Mouse (Mus musculus) hindbrain, embryonic 15.5 days (tissue): ENCODE results near the gene Rp9. TPM values are rescaled to one million over a fixed set of nuclear protein-coding genes. Genes with fewer than 3 reads are reported as not detected.

Experiments
- ATAC-seq: fragments of 200-750 bp; cut with Nextera tagmentation; 2 replicates; pipeline ENCODE4 v1.8.0; 2017; ENCODE audit warnings: low read depth, moderate number of reproducible peaks, moderate TSS enrichment; ENCODE audit not compliant: low FRiP score
- H3K27ac ChIP-seq: fragments of 300-500 bp; sonication (generic); replicated peaks from 2 replicates; pipeline ENCODE4 v1.5.1; 2015; ENCODE audit warnings: mild to moderate bottlenecking, inconsistent platforms
- H3K27me3 ChIP-seq: fragments of 300-500 bp; sonication (generic); 2 replicates; pipeline ENCODE4 v1.6.1; 2015; ENCODE audit warnings: control low read depth, inconsistent platforms
- H3K36me3 ChIP-seq: fragments of 300-500 bp; sonication (generic); 2 replicates; pipeline ENCODE4 v1.6.1; 2015; ENCODE audit warnings: control low read depth, inconsistent platforms
- H3K4me1 ChIP-seq: fragments of 300-500 bp; sonication (generic); replicated peaks from 2 replicates; pipeline ENCODE4 v1.6.1; 2015; ENCODE audit warnings: control low read depth, inconsistent platforms
- H3K4me2 ChIP-seq: fragments of 300-500 bp; sonication (generic); 2 replicates; pipeline ENCODE4 v1.6.1; 2015; ENCODE audit warnings: moderate library complexity, mild to moderate bottlenecking, inconsistent platforms
- H3K4me3 ChIP-seq: fragments of 300-500 bp; sonication (generic); 2 replicates; pipeline ENCODE4 v1.5.1; 2015; ENCODE audit warnings: mild to moderate bottlenecking, inconsistent platforms
- H3K9ac ChIP-seq: fragments of 300-500 bp; sonication (generic); 2 replicates; pipeline ENCODE4 v1.6.1; 2015; ENCODE audit warnings: inconsistent platforms
- H3K9me3 ChIP-seq: fragments of 300-500 bp; sonication (generic); 2 replicates; pipeline ENCODE4 v1.6.1; 2016; ENCODE audit warnings: control low read depth, inconsistent platforms
- WGBS: fragments of 180-500 bp; shearing (Covaris S2); methylation state at CpG from one replicate; pipeline ENCODE4 v1.1.7; 2015; 5-methylcytosine and 5-hydroxymethylcytosine counted together
- polyA plus RNA-seq: library from polyadenylated mRNA; unstranded; fragments of >200 nt; fragmentation: Nextera tagmentation; extraction: Ambion mirVana; gene quantifications from 2 replicates; pipeline ENCODE4 v1.2.1, GENCODE M21; 2015

Gene Rp9
- 67.5 and 71.1 TPM in 2 replicates for polyA plus RNA-seq

DNA sequence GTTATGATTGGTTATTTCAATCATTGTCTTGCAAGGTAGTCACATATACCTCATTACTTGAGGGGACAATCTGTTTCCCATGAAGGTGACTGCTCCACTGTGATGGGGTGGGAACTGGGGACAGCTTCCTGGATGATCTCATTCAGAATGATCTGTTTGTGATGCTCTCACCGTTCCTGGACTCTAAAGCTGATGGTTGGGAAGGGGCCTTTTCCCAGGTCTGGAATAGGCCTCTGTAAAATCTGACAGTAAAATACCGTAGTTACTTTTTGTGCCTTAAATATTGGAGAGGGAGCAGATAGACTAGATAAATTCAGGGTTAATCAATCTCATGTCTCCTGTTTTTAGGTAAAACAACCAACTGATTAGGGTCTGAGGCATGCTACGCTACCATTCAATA, at the start of gene Rp9:
TSS of gene Rp9 (minus strand) at position 101 of the 400 bp plus-strand sequence.
- peak within 1 kb of the TSS; percentile 84; the same call in 1 of the 2 replicates for H3K9ac ChIP-seq
- no peaks in the 10 kb centered on the region for H3K27me3 ChIP-seq
- no peak for ATAC-seq
- WGBS = 90% methylated on average over 3 of the region's 3 CpGs
- peak within 1 kb of the TSS; percentile 70 for H3K4me2 ChIP-seq
- no peaks in the 10 kb centered on the region for H3K9me3 ChIP-seq
- H3K27ac ChIP-seq = peak within 1 kb of the TSS; percentile 91
- H3K36me3 ChIP-seq = peaks cover 8% of the 10 kb centered on the region
- H3K4me1 ChIP-seq = peaks cover 14% of the 10 kb centered on the region
- peak within 1 kb of the TSS; percentile 84 for H3K4me3 ChIP-seq

DNA sequence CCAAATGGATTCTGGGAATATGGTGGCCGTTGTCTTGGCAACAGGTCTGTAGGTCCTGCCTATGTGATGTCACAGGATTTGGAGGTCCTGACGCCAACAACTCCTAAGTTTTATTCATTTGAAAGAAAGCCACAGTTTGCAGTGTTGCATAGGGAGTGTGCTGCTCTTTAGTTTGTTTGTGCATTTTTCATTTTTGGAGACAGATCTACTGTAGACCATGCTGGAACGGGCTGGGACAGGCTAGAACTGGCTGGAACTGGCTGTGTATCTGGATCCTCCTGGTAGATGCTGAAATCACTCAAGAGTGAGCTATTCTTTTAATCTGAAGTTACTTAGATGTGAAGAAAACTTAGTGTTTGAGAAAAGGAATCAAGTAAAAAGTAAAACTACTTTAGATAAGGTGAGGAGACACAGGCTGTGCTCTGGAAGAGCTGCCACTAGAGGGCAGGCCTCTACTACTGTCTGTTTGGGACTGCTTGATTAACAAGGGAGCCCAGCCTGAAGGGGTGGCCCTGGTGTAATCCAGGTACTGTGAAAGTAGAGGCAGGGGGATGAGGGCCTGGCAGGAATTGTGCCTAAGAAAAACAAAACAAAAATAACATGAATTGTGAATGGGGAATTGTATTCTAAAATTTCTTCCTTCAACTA, 49.0 kb upstream of the Rp9 start:
- no peak overlapping the region for H3K27ac ChIP-seq
- peaks cover 5% of the 10 kb centered on the region; the same call in 1 of the 2 replicates for H3K9me3 ChIP-seq
- no peaks in the 10 kb centered on the region for H3K4me1 ChIP-seq
- peak; percentile 68; the same call in 1 of the 2 replicates for ATAC-seq
- H3K36me3 ChIP-seq = no peaks in the 10 kb centered on the region
- H3K4me3 ChIP-seq = no peak overlapping the region
- no peak overlapping the region for H3K9ac ChIP-seq
- 90% methylated on average over 3 of the region's 3 CpGs for WGBS
- H3K27me3 ChIP-seq = no peaks in the 10 kb centered on the region
- no peak overlapping the region for H3K4me2 ChIP-seq

DNA sequence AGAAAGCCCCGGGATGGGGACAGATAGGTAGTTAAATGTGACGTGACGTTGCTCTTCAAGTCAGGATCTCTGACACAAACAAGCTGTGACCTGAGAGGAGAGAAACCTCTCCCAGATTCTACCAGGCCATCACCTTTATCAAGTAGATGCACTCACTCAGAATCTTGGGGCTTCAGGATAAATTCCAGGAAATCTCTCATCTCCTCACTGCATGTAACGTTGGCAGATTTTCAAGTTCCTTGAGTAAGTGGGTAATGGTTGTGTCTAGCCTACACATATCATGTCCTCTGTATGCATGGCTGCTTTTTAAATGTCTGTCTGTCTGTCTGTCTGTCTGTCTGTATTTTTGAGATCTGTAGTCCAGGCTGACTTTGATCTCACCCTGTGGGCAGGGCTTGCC, 45.5 kb upstream of the Rp9 start:
- no peak overlapping the region for H3K27ac ChIP-seq
- no peak overlapping the region for H3K4me3 ChIP-seq
- no peaks in the 10 kb centered on the region for H3K4me1 ChIP-seq
- no peak for ATAC-seq
- H3K27me3 ChIP-seq = no peaks in the 10 kb centered on the region
- H3K36me3 ChIP-seq = no peaks in the 10 kb centered on the region
- H3K9me3 ChIP-seq = no peaks in the 10 kb centered on the region
- H3K9ac ChIP-seq = no peak overlapping the region
- H3K4me2 ChIP-seq = no peak overlapping the region
- WGBS = 94% methylated on average over 4 of the region's 4 CpGs

DNA sequence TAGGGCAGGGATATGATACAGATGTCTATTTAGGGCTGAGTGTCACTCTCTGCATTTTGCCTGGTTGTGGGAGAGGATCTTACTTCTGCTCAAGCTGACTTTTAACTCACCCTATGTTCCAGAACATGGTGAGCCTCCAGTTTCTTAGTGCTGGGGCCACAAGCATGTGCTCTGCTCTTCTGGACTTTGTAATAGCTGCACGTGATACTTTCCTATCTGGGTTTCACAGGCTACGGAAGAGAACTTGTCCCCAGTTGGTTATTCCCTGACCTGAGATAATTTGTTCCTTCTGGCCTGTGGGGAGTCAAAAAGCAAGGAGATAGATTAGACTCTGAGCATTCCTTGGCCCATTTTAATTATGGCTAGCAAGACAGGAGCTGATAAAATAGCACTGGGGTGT, 36.0 kb upstream of the Rp9 start:
- 84% methylated on average over 2 of the region's 2 CpGs for WGBS
- no peak for ATAC-seq
- no peaks in the 10 kb centered on the region for H3K27me3 ChIP-seq
- H3K9me3 ChIP-seq = no peaks in the 10 kb centered on the region
- no peak overlapping the region for H3K4me2 ChIP-seq
- no peak overlapping the region for H3K27ac ChIP-seq
- no peak overlapping the region for H3K4me3 ChIP-seq
- H3K36me3 ChIP-seq = no peaks in the 10 kb centered on the region
- H3K9ac ChIP-seq = no peak overlapping the region
- H3K4me1 ChIP-seq = no peaks in the 10 kb centered on the region

DNA sequence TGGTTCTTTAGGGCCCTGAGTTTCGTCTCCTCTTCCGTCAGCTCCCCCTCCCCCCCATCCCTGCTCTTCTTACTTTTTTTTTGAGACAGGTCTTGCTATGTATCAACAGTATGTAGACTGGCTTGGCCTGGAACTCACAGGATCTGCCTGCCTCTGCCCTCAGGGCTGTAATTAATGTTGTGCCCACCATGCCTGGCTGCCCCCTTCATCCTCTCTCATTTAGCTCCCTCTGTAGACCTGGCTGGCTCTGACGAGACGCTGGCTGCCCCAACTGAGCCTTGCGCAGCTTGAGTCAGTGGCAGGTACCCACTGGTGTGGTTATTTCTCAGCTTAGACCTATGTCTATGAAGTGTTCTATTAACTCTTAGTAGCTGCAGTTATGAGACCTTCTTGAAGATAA, 34.0 kb upstream of the Rp9 start:
- no peak for ATAC-seq
- no peaks in the 10 kb centered on the region for H3K27me3 ChIP-seq
- no peaks in the 10 kb centered on the region for H3K36me3 ChIP-seq
- no peak overlapping the region for H3K4me3 ChIP-seq
- 79% methylated on average over 5 of the region's 5 CpGs for WGBS
- no peak overlapping the region for H3K9ac ChIP-seq
- no peaks in the 10 kb centered on the region for H3K9me3 ChIP-seq
- H3K4me1 ChIP-seq = no peaks in the 10 kb centered on the region
- H3K4me2 ChIP-seq = no peak overlapping the region
- H3K27ac ChIP-seq = no peak overlapping the region

DNA sequence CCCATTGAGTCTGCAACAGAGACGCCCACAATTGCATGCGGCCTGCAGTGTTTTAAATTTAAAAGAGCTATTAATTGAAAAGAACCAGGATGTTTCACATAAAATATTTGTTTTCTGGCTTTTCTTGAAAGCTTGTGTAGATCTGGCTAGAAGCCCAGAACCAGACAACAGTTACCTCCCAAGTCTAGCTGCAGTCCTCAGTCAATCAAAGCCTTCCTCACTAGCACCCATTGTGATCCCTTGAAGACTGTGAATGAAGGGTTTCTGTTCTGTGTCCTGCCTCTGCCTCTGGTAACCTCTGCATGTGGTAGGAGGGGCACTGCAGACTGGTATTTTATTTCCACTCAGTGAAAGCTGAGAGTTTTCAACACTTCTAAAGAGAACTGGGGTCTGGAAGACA, 33.4 kb upstream of the Rp9 start:
- no peak overlapping the region for H3K27ac ChIP-seq
- H3K4me1 ChIP-seq = no peaks in the 10 kb centered on the region
- no peak overlapping the region for H3K4me3 ChIP-seq
- no peak for ATAC-seq
- H3K27me3 ChIP-seq = no peaks in the 10 kb centered on the region
- no peaks in the 10 kb centered on the region for H3K9me3 ChIP-seq
- WGBS = 66% methylated on average over 2 of the region's 2 CpGs
- no peak overlapping the region for H3K4me2 ChIP-seq
- H3K9ac ChIP-seq = no peak overlapping the region
- H3K36me3 ChIP-seq = no peaks in the 10 kb centered on the region

DNA sequence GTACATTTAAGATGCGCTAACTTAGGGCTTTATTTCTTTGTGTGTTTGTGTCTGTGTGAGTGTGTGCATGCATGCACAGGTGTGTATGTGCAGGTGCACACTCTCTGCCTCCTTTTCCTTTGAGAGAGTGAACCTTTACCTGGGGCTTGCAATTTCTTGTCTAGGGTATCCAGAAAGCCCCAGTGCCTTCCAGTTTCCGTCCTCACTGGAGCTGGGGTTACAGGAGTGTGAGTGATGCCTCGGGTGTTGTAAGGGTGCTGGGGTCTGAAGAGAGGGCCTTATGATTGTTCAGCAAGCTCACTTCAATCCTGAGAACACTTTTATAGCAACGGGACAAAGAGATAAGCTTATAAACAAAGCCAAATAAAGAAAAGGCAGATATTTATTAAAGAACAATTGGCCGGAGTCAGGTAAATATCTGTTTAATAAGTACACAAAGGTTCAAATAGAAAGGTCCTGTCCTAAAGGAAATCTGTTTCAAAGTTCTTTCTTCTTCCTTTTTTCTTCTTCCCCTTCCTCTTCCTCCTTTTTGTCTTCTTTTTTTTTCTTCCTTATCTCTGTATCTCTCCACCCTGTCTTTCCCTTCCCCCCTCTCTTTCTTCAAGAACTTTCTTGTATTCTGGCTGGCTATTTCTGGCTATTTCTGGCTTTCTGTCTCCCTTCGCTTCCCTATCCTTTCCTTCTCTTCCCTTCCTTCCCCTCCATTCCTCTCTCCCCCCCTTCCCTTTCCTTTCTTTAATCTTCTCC, 27.7 kb upstream of the Rp9 start:
- ATAC-seq = no peak
- Histone ChIP-seq H3K4me2 (no peak overlapping the region), H3K4me1 (no peaks in the 10 kb centered on the region), H3K36me3 (no peaks in the 10 kb centered on the region), H3K4me3 (no peak overlapping the region), H3K9me3 (no peaks in the 10 kb centered on the region), H3K27me3 (no peaks in the 10 kb centered on the region), H3K27ac (no peak overlapping the region), H3K9ac (no peak overlapping the region)
- WGBS = 88% methylated on average over 6 of the region's 6 CpGs

DNA sequence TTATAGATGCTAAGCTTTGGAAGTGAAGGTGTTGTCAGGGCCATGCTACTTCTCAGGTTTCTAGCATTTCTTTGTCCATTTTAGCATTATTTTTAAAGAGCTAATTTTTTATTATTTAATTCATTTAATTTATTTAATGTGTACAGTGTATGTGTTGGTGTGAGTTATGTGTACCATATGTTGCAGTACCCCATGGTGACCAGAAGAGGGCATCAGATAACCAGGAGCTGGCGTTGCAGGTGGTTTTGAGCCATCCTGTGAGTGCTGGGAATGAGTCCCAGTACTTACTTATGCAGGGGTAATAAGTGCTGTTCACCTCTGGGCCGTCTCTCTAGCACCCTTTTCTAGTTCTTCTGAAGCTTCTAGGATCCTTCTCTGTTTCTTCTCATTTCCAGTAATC, 25.6 kb upstream of the Rp9 start:
- Histone ChIP-seq H3K4me2 (no peak overlapping the region), H3K4me1 (no peaks in the 10 kb centered on the region), H3K9ac (no peak overlapping the region), H3K4me3 (no peak overlapping the region), H3K36me3 (no peaks in the 10 kb centered on the region), H3K27me3 (no peaks in the 10 kb centered on the region), H3K27ac (no peak overlapping the region), H3K9me3 (no peaks in the 10 kb centered on the region)
- WGBS = 91% methylated on average over 2 of the region's 2 CpGs
- ATAC-seq = no peak

DNA sequence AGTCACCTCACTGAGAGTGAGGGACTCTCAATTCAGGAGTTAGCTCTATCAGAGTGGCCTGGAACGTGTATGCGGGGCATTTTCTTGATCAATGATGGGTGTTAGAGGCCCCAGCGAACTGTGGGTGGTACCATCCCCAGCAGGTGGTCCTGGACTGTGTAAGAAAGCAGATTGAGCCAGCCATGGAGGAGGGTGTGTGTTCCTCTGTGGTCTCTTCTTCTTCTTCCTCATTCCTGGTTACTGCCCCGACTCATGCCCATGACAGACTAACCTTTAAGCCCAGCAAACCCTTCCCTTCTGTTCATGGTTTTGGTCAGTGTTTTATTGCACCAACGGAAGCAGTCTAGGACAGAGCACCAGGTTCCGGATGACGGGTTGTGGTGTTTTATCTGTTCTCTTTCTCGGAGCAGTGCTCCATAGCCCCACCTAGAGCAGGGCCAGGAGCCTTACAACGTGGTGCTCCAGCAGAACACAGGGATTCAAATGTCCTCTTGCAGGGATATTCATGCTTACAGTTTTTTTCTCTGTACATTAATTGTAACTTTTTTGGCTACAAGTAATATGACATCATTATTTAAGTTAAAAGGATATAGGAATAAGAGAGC, 24.8 kb upstream of the Rp9 start:
- Histone ChIP-seq H3K36me3 (no peaks in the 10 kb centered on the region), H3K27me3 (no peaks in the 10 kb centered on the region), H3K4me3 (no peak overlapping the region), H3K27ac (no peak overlapping the region), H3K4me1 (no peaks in the 10 kb centered on the region), H3K9me3 (no peaks in the 10 kb centered on the region), H3K9ac (no peak overlapping the region), H3K4me2 (no peak overlapping the region)
- no peak for ATAC-seq
- 86% methylated on average over 9 of the region's 9 CpGs for WGBS

DNA sequence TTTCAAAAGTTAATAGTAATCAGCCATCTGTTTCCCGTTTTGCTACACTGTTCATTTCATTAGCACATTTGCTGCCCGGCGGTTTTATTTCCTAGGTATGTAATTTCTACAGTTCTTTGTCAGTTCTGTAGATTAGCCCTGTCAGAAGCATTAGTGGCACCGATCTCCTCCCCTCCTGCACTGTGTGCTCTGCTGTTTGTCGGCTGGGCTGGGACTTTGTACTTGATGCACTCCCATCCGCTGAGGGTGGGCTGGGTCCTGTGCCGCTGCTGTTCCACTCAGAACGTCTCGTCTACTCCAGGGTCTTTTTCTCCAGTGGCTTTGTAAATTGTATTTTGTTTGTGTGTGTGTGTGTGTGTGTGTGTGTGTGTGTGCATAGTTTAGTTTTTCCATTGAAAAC, 19.4 kb upstream of the Rp9 start:
- Histone ChIP-seq H3K4me3 (no peak overlapping the region), H3K9ac (no peak overlapping the region), H3K27me3 (no peaks in the 10 kb centered on the region), H3K9me3 (no peaks in the 10 kb centered on the region), H3K36me3 (no peaks in the 10 kb centered on the region), H3K4me2 (no peak overlapping the region), H3K4me1 (no peaks in the 10 kb centered on the region), H3K27ac (no peak overlapping the region)
- 62% methylated on average over 9 of the region's 9 CpGs for WGBS
- ATAC-seq = no peak

DNA sequence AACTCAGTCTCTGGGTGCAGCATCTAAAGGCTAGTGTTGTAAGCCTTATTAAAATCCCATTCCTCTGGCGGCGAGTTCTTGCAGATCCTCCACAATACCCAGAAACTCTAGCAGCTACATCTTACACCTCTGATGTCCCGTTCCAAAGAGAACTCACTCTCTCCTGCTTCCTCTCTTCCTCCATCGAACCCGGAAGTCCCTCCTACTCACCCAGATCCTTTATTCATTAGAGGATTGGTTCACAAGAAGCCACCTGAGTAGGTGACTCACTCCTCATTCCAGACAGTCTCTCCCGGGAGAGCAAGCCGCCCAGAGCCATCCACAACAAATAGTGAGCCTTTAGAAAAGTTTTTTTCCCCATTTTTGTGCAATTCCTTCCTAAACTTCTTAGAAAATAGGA, 16.7 kb upstream of the Rp9 start:
- Histone ChIP-seq H3K9me3 (no peaks in the 10 kb centered on the region), H3K4me2 (no peak overlapping the region), H3K27me3 (no peaks in the 10 kb centered on the region), H3K4me3 (no peak overlapping the region), H3K27ac (no peak overlapping the region), H3K9ac (no peak overlapping the region), H3K4me1 (no peaks in the 10 kb centered on the region), H3K36me3 (no peaks in the 10 kb centered on the region)
- 94% methylated on average over 7 of the region's 7 CpGs for WGBS
- ATAC-seq = no peak

DNA sequence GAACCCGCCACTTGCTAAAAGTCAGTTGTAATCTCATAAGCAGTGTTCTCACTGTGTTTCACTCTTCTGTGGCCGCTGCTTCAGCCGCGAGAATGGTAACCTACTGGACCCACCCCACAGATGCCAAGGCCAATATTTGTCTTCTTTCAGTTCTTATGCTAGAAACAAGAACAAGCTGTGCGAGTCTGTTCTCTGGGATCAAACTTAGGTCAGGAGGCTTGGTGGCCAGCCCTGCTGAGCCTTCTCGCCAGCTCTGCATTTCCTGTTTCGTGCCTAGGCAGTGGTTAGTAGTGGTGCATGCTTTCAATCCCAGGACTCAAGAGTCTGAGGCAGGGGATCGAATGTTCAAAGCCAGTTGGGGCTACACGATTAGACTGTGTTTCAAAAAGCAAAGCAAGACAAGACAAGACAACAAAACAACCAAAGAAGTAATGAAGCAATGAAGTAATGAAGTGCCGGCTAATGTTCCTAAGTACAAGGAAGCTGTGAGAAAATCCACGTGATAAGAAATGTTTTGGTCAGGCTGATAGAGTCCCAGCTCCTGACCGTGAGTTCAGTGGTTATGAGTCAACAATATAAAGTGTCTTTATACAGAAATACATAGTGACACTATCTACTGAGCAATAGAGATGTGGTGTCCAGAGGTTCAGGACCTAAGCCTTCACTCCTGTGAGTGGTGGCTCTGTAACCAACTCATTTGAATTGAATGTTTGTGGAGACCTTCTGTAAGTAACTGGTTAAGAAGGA, 15.2 kb upstream of the Rp9 start:
- Histone ChIP-seq H3K27me3 (no peaks in the 10 kb centered on the region), H3K4me3 (no peak overlapping the region), H3K4me2 (no peak overlapping the region), H3K4me1 (no peaks in the 10 kb centered on the region), H3K27ac (no peak overlapping the region), H3K9me3 (no peaks in the 10 kb centered on the region), H3K36me3 (no peaks in the 10 kb centered on the region), H3K9ac (no peak overlapping the region)
- ATAC-seq = no peak
- 92% methylated on average over 12 of the region's 12 CpGs for WGBS
